Mouse (Mus musculus) forebrain, postnatal 0 days (tissue): ENCODE data around the gene Bag5. TPM values are rescaled to one million over a fixed set of nuclear protein-coding genes. Genes with fewer than 3 reads are reported as not detected.

Experiments used
- ATAC-seq: fragments of 200-750 bp; cut with Nextera tagmentation; 2 replicates; pipeline ENCODE4 v1.8.0; 2017; ENCODE audit warnings: mild to moderate bottlenecking, moderate library complexity
- DNase-seq: peaks from one replicate; pipeline ENCODE4 v3.0.0-alpha.2; 2015
- H3K27ac ChIP-seq: fragments of 300-500 bp; sonication (generic); 2 replicates; pipeline ENCODE4 v1.5.1; 2014; ENCODE audit warnings: low read depth, mild to moderate bottlenecking, antibody characterized with exemption, low read length, moderate library complexity, mixed read lengths
- H3K27me3 ChIP-seq: fragments of 300-500 bp; sonication (generic); 2 replicates; pipeline ENCODE4 v1.6.1; 2014; ENCODE audit warnings: mild to moderate bottlenecking, low read length, mixed read lengths; ENCODE audit not compliant: insufficient read depth
- H3K36me3 ChIP-seq: fragments of 300-500 bp; sonication (generic); 2 replicates; pipeline ENCODE4 v1.6.1; 2014; ENCODE audit warnings: mild to moderate bottlenecking, moderate library complexity; ENCODE audit not compliant: insufficient read depth
- H3K4me1 ChIP-seq: fragments of 300-500 bp; sonication (generic); 2 replicates; pipeline ENCODE4 v1.6.1; 2014; ENCODE audit warnings: antibody characterized with exemption; ENCODE audit not compliant: insufficient read depth
- H3K4me2 ChIP-seq: fragments of 300-500 bp; sonication (generic); 2 replicates; pipeline ENCODE4 v1.6.1; 2014; ENCODE audit warnings: low read depth, mild to moderate bottlenecking, moderate library complexity
- H3K4me3 ChIP-seq: fragments of 300-500 bp; sonication (generic); 2 replicates; pipeline ENCODE4 v1.5.1; 2014; ENCODE audit warnings: low read depth, low read length, mixed read lengths
- H3K9ac ChIP-seq: fragments of 300-500 bp; sonication (generic); 2 replicates; pipeline ENCODE4 v1.6.1; 2014; ENCODE audit warnings: mild to moderate bottlenecking
- H3K9me3 ChIP-seq: fragments of 300-500 bp; sonication (generic); 2 replicates; pipeline ENCODE4 v1.6.1; 2016; ENCODE audit warnings: low read length
- CTCF ChIP-seq: sonication (generic); IDR thresholded peaks from 2 replicates; pipeline ENCODE4 v1.5.1; 2016; ENCODE audit warnings: antibody characterized with exemption, control low read depth, low read depth
- WGBS: fragments of 180-500 bp; shearing (Covaris S2); extraction: QIAGEN DNeasy Blood & Tissue Kit; methylation state at CpG from one replicate; pipeline ENCODE4 v1.1.7; 2014; 5-methylcytosine and 5-hydroxymethylcytosine counted together
- polyA plus RNA-seq: library from polyadenylated mRNA; unstranded; fragments of >200 nt; fragmentation: Nextera tagmentation; extraction: Ambion mirVana; gene quantifications from 2 replicates; pipeline ENCODE4 v1.2.1, GENCODE M21; 2015
- total RNA-seq: library from RNA; depleted of rRNA; stranded (reverse); fragments of >200 nt; gene quantifications from 2 replicates; pipeline ENCODE4 v1.2.3, GENCODE M21; 2014

Gene Bag5
- total and polyA plus RNA-seq, 2 experiments from 2014 or later, result 50.6 to 71.2 TPM

DNA sequence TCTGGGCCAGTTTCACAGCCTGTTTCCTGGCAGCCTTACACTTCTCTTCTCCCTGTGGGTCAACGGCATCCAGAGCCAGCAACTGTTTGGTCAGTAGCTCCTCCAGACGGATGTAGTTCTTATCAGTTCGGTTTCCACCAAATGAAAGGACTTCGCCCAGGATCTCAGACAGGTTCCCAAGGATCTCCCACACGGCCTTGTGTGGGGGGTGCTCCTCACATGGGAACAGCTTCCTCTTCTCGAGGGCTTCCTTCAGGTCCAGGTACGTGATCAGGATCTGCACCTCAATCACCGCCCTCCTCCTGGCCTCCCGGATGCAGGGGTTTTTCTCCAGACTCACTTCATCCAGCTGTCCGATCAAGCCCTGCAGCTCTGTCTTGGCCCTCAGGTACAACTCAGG, 3.0 kb downstream of the Bag5 start:
- DNase-seq (no peak), ATAC-seq (no peak)
- no peak overlapping the region for H3K9ac ChIP-seq
- no peaks in the 10 kb centered on the region for H3K9me3 ChIP-seq
- 87% methylated on average over 10 of the region's 10 CpGs for WGBS
- no peaks in the 10 kb centered on the region for H3K27me3 ChIP-seq
- H3K4me3 ChIP-seq, result no peak overlapping the region
- no peak overlapping the region for H3K27ac ChIP-seq
- peaks cover 13% of the 10 kb centered on the region for H3K4me1 ChIP-seq
- no peak overlapping the region for H3K4me2 ChIP-seq
- H3K36me3 ChIP-seq, result peaks cover 40% of the 10 kb centered on the region
- TF ChIP-seq CTCF, result no peak

DNA sequence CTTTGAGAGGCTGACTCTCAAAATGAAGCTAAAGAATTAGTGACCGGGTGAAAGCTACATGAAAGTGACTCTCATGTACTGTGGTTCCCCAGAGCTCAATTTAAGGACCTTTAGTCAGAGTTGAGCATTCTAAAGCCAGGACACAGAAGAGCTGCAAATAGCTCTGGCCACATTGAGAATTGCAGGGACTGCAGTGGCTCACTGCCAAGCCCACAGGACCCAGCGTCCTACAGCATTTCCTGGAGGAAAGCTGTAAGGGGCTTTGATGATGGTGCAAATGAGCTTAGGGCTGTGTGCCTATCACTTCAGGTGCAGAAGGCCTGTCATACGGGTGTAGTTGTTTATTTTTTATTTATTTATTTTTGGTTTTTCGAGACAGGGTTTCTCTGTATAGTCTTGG, 4.9 kb downstream of the Bag5 start:
- peaks cover 40% of the 10 kb centered on the region for H3K36me3 ChIP-seq
- no peak overlapping the region for H3K4me2 ChIP-seq
- peak overlapping the region; percentile 29; the same call in 1 of the 2 replicates for H3K27ac ChIP-seq
- H3K4me3 ChIP-seq, result no peak overlapping the region
- no peaks in the 10 kb centered on the region for H3K27me3 ChIP-seq
- no peaks in the 10 kb centered on the region for H3K9me3 ChIP-seq
- ATAC-seq, result no peak
- H3K4me1 ChIP-seq, result peaks cover 6% of the 10 kb centered on the region
- no peak for TF ChIP-seq CTCF
- 64% methylated on average over 4 of the region's 4 CpGs for WGBS
- DNase-seq, result no peak
- H3K9ac ChIP-seq, result no peak overlapping the region

DNA sequence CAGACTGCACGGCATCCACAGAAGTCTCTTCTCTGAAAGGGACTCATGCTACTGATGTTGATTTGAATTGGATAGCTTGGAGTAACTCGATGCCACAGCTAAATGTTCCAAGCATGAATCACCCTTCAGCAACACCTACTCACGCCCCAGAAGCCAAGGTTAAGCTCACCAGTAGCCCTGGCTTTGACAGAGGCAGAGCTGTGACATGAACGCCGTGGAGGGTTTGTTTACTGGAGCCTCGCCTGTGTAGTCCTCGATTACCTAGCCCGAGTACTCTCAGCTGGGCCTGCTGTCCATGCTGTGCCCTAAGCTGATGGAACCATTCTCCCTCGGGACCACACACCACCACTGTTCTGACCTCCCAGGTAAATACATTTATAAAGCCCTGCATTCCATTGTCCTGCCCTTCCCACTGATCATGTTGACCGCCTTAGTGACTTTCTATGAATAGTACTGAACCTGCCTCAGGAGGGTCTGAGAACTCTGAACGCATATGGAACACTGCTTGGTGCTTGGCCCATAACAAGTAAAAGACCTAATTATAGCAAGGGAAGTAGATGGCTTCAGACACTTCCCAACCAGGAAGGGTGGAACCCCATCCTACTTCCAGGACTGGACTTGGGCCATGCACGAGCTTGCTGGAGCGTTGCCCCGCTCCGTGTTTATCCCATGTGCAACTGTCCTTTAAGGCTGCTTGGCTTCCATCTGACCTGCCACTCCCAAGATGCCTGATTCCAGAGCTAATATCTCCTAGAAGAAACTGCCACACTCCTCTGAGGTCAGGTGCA, 7.7 kb downstream of the Bag5 start:
- H3K27ac ChIP-seq, result no peak overlapping the region
- H3K36me3 ChIP-seq, result peaks cover 31% of the 10 kb centered on the region
- H3K4me3 ChIP-seq, result no peak overlapping the region
- H3K4me1 ChIP-seq, result no peaks in the 10 kb centered on the region
- no peaks in the 10 kb centered on the region for H3K27me3 ChIP-seq
- no peak for DNase-seq
- ATAC-seq, result no peak
- H3K9ac ChIP-seq, result no peak overlapping the region
- H3K9me3 ChIP-seq, result no peaks in the 10 kb centered on the region
- 74% methylated on average over 15 of the region's 15 CpGs for WGBS
- no peak for TF ChIP-seq CTCF
- no peak overlapping the region for H3K4me2 ChIP-seq

DNA sequence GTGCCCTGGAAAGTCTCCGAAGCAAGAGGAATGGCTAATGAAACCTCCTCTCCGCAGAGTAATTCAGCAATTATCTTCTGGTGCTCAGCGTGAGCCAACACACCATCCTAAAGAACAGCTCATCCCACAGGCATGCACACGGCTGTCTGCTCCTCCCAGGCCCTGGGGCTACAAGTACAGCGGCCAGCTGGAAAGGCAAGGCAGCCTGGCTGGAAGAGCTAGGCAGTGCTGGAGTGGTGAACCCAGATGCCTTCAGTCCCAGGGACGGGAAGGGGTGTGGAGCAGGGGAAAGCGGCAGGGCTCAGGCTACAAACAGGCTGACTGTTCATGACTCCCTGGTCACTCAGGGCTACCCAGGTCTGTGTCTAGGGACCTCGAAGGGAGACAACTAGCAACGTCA, 8.4 kb downstream of the Bag5 start:
- H3K27me3 ChIP-seq, result no peaks in the 10 kb centered on the region
- ATAC-seq (no peak), DNase-seq (no peak)
- H3K9me3 ChIP-seq, result no peaks in the 10 kb centered on the region
- H3K27ac ChIP-seq, result no peak overlapping the region
- TF ChIP-seq CTCF, result no peak
- no peak overlapping the region; the same call in 1 of the 2 replicates for H3K9ac ChIP-seq
- no peaks in the 10 kb centered on the region for H3K4me1 ChIP-seq
- no peak overlapping the region for H3K4me3 ChIP-seq
- WGBS, result 46% methylated on average over 9 of the region's 9 CpGs
- no peak overlapping the region for H3K4me2 ChIP-seq
- H3K36me3 ChIP-seq, result peaks cover 24% of the 10 kb centered on the region

DNA sequence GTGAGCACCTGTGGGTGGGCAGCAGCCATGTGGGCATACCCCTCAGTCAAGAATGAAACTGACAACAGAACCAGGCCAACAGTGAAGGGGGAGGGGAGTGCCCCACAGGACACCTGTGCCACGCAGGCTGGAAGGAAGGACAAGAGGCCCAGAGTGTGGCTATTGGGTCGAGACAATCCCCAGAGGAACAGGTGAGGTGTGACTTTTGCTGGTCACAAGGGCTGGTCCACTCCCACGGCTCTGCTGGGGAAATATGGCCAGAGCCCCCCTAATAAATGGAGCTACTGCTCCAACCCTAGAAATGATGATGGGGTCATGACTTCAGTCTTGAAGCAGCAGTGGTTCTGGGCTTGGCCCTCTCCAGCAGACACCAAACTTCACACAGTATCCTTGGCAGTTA, 9.8 kb downstream of the Bag5 start:
- Histone ChIP-seq H3K9ac (no peak overlapping the region), H3K4me2 (no peak overlapping the region), H3K27me3 (no peaks in the 10 kb centered on the region), H3K9me3 (no peaks in the 10 kb centered on the region), H3K4me1 (no peaks in the 10 kb centered on the region), H3K27ac (no peak overlapping the region), H3K36me3 (peaks cover 12% of the 10 kb centered on the region), H3K4me3 (no peak overlapping the region)
- no peak for TF ChIP-seq CTCF
- ATAC-seq, result no peak
- 80% methylated on average over 3 of the region's 3 CpGs for WGBS
- DNase-seq, result no peak

DNA sequence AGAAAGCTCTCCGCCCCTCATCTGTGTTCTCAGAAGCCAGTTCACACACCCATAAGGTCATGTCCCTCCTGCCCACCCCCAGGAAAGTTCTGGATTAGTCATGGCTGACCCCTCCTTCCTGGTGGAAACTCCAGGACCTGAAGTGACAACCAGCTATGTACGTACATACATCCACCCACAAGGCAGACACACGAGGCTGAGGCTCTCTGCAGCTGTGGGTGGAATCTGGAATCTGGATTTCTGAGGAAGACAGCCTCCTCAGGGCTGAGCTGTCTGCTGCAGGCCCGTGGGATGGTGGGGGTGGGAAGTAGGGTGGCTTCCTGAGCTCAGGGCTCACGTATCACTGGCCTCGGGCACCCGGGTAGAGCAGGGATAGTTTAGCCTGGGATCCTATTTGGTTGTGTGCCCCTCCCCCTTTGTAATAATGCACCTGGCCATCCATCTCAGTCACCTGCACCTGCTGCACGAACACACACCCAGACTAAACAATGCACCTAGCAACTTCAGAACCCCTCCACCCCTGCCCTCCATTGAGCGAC, 12.1 kb downstream of the Bag5 start:
- 78% methylated on average over 9 of the region's 9 CpGs for WGBS
- no peak overlapping the region for H3K27ac ChIP-seq
- no peak for ATAC-seq
- H3K9me3 ChIP-seq, result no peaks in the 10 kb centered on the region
- no peaks in the 10 kb centered on the region for H3K4me1 ChIP-seq
- H3K9ac ChIP-seq, result no peak overlapping the region
- no peak for DNase-seq
- H3K4me3 ChIP-seq, result no peak overlapping the region
- no peak for TF ChIP-seq CTCF
- no peaks in the 10 kb centered on the region for H3K36me3 ChIP-seq
- H3K27me3 ChIP-seq, result no peaks in the 10 kb centered on the region
- no peak overlapping the region for H3K4me2 ChIP-seq

DNA sequence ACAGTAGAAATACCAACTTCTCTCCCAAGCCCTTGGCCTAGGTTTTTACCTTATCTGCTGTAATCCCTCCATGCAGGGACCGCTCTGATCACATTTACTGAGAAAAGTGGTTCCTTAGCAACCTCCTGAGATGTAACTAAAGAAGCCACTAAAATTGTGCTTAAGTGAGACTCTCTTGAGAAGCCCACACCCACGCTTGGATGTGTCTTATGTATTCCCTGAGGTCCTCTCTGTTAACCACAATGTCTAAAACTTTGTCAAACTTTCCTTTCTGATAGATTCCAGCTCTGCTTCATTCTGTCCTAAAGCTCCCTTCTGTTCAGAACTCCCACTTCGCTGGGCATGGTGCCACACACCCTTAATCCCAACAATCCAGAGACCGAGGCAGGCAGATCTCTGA, 13.5 kb downstream of the Bag5 start:
- Histone ChIP-seq H3K4me1 (peaks cover 9% of the 10 kb centered on the region), H3K27ac (no peak overlapping the region), H3K36me3 (no peaks in the 10 kb centered on the region), H3K4me3 (no peak overlapping the region), H3K27me3 (no peaks in the 10 kb centered on the region), H3K4me2 (no peak overlapping the region), H3K9me3 (no peaks in the 10 kb centered on the region), H3K9ac (no peak overlapping the region)
- TF ChIP-seq CTCF, result no peak
- DNase-seq (no peak), ATAC-seq (no peak)
- 76% methylated on average over 4 of the region's 4 CpGs for WGBS
